Mouse (Mus musculus): ENCODE measurements around the gene Dclk2. TPM values are rescaled to one million over a fixed set of nuclear protein-coding genes. Genes with fewer than 3 reads are reported as not detected.

Gene Dclk2
- polyA plus RNA-seq, 1 experiment from 2014 or later, result 4.0 TPM

DNA sequence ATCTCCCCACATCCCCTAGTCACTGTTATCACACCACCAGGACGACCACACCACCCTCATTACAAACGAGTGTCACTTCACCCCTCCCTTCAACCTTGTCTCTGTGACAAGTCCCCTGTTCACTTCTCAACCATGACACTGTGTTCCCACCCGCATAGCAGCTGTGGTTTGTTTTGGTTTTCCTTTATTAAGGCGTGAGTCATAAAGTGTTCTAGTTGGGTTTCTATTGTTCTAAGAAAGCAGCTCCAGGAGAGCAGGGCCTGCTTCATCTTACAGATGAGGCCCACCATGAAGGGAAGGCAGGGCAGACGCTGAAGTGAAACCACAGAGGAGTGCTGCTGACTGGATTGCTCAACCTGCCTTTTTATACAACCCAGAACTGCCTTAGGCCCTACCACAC lies 83.3 kb downstream of the Dclk2 start:
- Histone ChIP-seq H3K9ac (replicated peaks; ENCODE audit: low read length) (no peak overlapping the region), H3K4me2 (replicated peaks; ENCODE audit: low read depth, low read length) (no peak overlapping the region), H3K36me3 (ENCODE audit: insufficient read depth, low read length) (no peaks in the 10 kb centered on the region), H3K4me3 (ENCODE audit: low read length) (no peak overlapping the region), H3K27me3 (ENCODE audit: insufficient read depth, low read length) (no peaks in the 10 kb centered on the region), H3K4me1 (ENCODE audit: insufficient read depth, low read length) (no peaks in the 10 kb centered on the region), H3K27ac (ENCODE audit: low read length) (no peak overlapping the region), H3K9me3 (ENCODE audit: low read length) (0 out of 2 replicates have a peak, but pooled peaks cover 2% of the 10 kb centered on the region)
- no peak for ATAC-seq (ENCODE audit: low FRiP score, low TSS enrichment)
- WGBS, result 31% methylated on average over 5 of the region's 5 CpGs

DNA sequence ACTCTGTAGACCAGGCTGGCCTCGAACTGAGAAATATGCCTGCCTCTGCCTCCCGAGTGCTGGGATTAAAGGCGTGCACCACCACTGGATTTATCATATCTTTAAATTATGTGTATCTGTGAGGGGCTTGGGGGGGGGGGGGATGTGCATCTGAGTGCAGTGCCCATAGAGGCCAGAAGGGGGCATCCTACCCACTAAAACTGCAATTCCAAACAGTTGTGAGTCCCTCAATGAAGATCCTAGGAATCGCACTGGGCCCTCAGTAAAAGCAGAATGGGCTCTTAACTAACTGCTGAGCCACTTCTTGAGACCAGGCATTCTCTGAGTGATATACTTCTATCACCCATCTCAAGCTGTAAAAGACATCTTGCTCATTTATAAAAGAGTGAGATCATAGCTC lies 85.5 kb downstream of the Dclk2 start:
- 93% methylated on average over 4 of the region's 4 CpGs for WGBS
- H3K4me2 ChIP-seq (replicated peaks; ENCODE audit: low read depth, low read length), result no peak overlapping the region
- no peaks in the 10 kb centered on the region for H3K27me3 ChIP-seq (ENCODE audit: insufficient read depth, low read length)
- no peak overlapping the region for H3K27ac ChIP-seq (ENCODE audit: low read length)
- H3K9ac ChIP-seq (replicated peaks; ENCODE audit: low read length), result no peak overlapping the region
- H3K9me3 ChIP-seq (ENCODE audit: low read length), result no peaks in the 10 kb centered on the region
- H3K36me3 ChIP-seq (ENCODE audit: insufficient read depth, low read length), result no peaks in the 10 kb centered on the region
- ATAC-seq (ENCODE audit: low FRiP score, low TSS enrichment), result no peak
- no peaks in the 10 kb centered on the region for H3K4me1 ChIP-seq (ENCODE audit: insufficient read depth, low read length)
- no peak overlapping the region for H3K4me3 ChIP-seq (ENCODE audit: low read length)

DNA sequence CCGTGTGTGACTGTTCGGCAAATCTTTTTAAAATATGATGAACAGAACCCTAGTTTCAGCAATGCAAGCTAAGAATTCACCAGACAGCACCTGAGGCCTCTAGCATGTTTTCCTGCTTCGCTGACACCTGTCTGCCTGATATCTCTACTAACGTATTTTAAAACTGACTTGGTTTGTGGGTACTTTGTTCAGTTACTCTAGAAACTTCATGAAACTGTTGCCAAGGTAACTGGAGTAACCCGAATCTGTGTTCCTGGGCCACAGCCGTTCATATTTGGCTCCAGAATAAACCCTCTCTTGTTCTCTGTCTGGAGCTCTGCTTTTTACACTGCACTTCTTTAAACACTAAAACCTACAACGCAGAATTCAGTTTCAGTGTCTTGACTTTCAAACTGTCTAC lies 86.3 kb downstream of the Dclk2 start:
- ATAC-seq (ENCODE audit: low FRiP score, low TSS enrichment), result no peak
- Histone ChIP-seq H3K4me3 (ENCODE audit: low read length) (no peak overlapping the region), H3K27ac (ENCODE audit: low read length) (no peak overlapping the region), H3K9me3 (ENCODE audit: low read length) (no peaks in the 10 kb centered on the region), H3K4me1 (ENCODE audit: insufficient read depth, low read length) (no peaks in the 10 kb centered on the region), H3K27me3 (ENCODE audit: insufficient read depth, low read length) (no peaks in the 10 kb centered on the region), H3K9ac (replicated peaks; ENCODE audit: low read length) (no peak overlapping the region), H3K36me3 (ENCODE audit: insufficient read depth, low read length) (no peaks in the 10 kb centered on the region), H3K4me2 (replicated peaks; ENCODE audit: low read depth, low read length) (no peak overlapping the region)
- WGBS, result 84% methylated on average over 7 of the region's 7 CpGs

DNA sequence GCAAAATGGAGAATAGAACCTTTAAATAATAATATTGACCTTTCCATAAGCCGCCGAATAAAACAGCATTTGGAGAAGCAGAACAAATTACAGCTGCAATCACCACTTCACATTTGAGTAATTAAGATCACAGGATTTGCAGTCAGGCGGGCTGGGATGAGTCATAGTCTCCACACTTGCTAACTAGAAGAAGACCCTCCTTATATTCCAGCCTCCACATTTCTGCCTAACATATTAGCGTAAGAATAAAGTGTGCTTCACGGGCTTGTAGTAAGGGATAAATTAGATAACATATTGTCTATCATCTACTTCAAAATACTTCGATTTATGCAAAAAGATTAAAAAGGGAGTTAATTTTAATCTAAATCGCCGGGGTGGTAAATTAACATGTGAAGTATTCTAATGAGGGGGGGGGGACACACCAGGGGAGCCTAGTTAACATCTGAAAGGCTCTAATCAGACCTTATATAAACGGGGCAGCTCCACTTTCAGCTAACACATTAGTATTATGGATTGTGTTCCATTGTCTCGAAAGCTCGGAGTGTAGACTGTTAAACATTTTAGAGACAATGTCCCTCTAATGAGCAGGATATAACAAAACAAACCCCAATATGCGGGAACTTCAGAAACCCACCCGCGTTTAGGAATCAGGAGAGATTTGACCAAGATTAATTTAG lies 87.9 kb downstream of the Dclk2 start:
- Histone ChIP-seq H3K36me3 (ENCODE audit: insufficient read depth, low read length) (no peaks in the 10 kb centered on the region), H3K4me2 (replicated peaks; ENCODE audit: low read depth, low read length) (no peak overlapping the region), H3K9ac (replicated peaks; ENCODE audit: low read length) (no peak overlapping the region), H3K9me3 (ENCODE audit: low read length) (no peaks in the 10 kb centered on the region), H3K4me3 (ENCODE audit: low read length) (no peak overlapping the region), H3K27ac (ENCODE audit: low read length) (no peak overlapping the region), H3K4me1 (ENCODE audit: insufficient read depth, low read length) (no peaks in the 10 kb centered on the region), H3K27me3 (ENCODE audit: insufficient read depth, low read length) (no peaks in the 10 kb centered on the region)
- no peak for ATAC-seq (ENCODE audit: low FRiP score, low TSS enrichment)
- WGBS, result 31% methylated on average over 14 of the region's 14 CpGs

DNA sequence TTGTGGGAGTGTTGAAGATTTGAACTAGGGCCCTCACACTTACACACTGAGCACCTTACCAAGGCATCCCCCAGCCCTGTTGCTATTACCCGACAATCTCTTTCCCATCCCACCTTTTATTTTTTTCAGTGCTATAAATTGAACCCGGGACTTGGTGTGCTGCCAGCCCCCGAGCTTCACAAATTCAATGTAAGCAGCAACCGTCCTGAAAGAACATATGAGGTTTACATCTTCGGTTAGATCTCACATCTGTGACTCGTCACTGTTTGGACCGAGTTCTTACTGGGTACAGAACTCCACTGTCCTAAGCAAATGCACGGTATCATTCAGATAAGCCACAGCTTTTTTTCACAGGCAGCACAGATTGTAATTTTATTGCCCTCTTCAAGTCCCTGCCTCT lies 88.5 kb downstream of the Dclk2 start:
- Histone ChIP-seq H3K9me3 (ENCODE audit: low read length) (no peaks in the 10 kb centered on the region), H3K4me1 (ENCODE audit: insufficient read depth, low read length) (no peaks in the 10 kb centered on the region), H3K27ac (ENCODE audit: low read length) (no peak overlapping the region), H3K27me3 (ENCODE audit: insufficient read depth, low read length) (no peaks in the 10 kb centered on the region), H3K4me2 (replicated peaks; ENCODE audit: low read depth, low read length) (no peak overlapping the region), H3K9ac (replicated peaks; ENCODE audit: low read length) (no peak overlapping the region), H3K36me3 (ENCODE audit: insufficient read depth, low read length) (no peaks in the 10 kb centered on the region), H3K4me3 (ENCODE audit: low read length) (no peak overlapping the region)
- 52% methylated on average over 8 of the region's 8 CpGs for WGBS
- no peak for ATAC-seq (ENCODE audit: low FRiP score, low TSS enrichment)

DNA sequence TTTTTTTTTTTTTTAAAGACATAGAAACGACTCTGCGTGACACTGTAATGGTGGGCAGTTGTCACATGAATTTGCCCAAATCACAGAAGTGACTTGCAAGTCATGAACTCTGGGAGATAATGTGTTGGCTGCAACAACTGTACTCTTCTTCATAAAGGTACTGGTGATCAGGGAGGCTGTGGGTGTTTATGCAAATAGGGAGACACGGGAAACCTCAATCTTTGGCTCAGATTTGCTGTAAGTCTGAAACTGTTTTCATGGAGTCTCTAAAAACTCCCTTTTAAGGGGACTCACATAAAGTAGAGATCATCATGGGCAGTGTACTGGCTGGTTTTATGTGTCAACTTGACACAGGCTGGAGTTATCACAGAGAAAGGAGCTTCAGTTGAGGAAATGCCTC lies 93.1 kb downstream of the Dclk2 start:
- H3K4me1 ChIP-seq (ENCODE audit: insufficient read depth, low read length), result no peaks in the 10 kb centered on the region
- no peak overlapping the region for H3K4me2 ChIP-seq (replicated peaks; ENCODE audit: low read depth, low read length)
- ATAC-seq (ENCODE audit: low FRiP score, low TSS enrichment), result no peak
- no peak overlapping the region for H3K27ac ChIP-seq (ENCODE audit: low read length)
- no peak overlapping the region for H3K9ac ChIP-seq (replicated peaks; ENCODE audit: low read length)
- H3K27me3 ChIP-seq (ENCODE audit: insufficient read depth, low read length), result no peaks in the 10 kb centered on the region
- 84% methylated on average over 3 of the region's 3 CpGs for WGBS
- no peaks in the 10 kb centered on the region for H3K36me3 ChIP-seq (ENCODE audit: insufficient read depth, low read length)
- H3K9me3 ChIP-seq (ENCODE audit: low read length), result no peaks in the 10 kb centered on the region
- H3K4me3 ChIP-seq (ENCODE audit: low read length), result no peak overlapping the region

DNA sequence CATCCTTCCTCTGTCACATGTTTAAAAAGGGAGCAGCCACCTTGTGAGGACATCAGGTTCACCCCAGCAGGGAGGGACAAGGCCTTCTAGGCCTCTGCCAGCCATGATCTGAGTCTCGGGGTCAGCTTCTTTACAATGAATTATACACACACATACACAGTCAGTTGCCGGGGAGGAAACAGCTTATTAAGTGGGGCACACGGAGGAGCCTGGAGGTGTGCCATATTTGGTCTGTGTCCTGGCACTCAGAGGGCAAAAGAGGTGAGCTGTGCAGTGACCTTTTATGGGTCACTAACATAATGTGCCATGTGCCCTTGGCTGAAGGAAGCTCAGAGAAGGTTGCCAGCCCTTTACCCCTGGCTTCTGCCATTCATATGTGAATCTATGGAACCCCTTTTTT lies 99.3 kb downstream of the Dclk2 start:
- no peaks in the 10 kb centered on the region for H3K36me3 ChIP-seq (ENCODE audit: insufficient read depth, low read length)

DNA sequence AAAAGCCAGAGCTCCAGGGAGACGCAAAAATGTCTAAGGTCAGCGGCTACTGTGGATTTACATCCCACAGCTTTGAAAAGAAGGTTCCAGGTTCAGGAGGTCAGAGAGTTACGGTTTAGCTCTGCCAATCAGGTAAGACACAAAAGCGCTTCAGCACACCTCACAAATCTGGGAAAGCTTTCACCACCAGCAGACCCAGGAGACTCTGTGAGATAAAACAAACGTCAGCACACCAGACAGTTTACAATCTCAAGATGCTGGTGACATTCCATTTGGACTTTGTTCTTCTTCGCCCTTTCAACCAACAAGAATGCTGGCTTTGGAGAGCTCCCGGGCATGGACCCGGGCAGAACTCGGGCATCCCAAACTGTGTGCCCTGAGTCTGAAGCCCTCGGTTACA lies 100.3 kb downstream of the Dclk2 start:
- ATAC-seq (ENCODE audit: low FRiP score, low TSS enrichment), result no peak
- WGBS, result 29% methylated on average over 10 of the region's 10 CpGs
- Histone ChIP-seq H3K4me1 (ENCODE audit: insufficient read depth, low read length) (peaks cover 21% of the 10 kb centered on the region), H3K9ac (replicated peaks; ENCODE audit: low read length) (no peak overlapping the region), H3K4me2 (replicated peaks; ENCODE audit: low read depth, low read length) (no peak overlapping the region), H3K27ac (ENCODE audit: low read length) (no peak overlapping the region), H3K4me3 (ENCODE audit: low read length) (no peak overlapping the region), H3K36me3 (ENCODE audit: insufficient read depth, low read length) (no peaks in the 10 kb centered on the region), H3K9me3 (ENCODE audit: low read length) (no peaks in the 10 kb centered on the region), H3K27me3 (ENCODE audit: insufficient read depth, low read length) (no peaks in the 10 kb centered on the region)

More for the DNA sequence above, 99.3 kb downstream of the Dclk2 start:
- H3K4me2 ChIP-seq (replicated peaks; ENCODE audit: low read depth, low read length), result no peak overlapping the region
- no peak overlapping the region for H3K4me3 ChIP-seq (ENCODE audit: low read length)
- peaks cover 21% of the 10 kb centered on the region for H3K4me1 ChIP-seq (ENCODE audit: insufficient read depth, low read length)
- H3K9ac ChIP-seq (replicated peaks; ENCODE audit: low read length), result no peak overlapping the region
- H3K27ac ChIP-seq (ENCODE audit: low read length), result no peak overlapping the region
- 27% methylated on average over 3 of the region's 3 CpGs for WGBS
- H3K9me3 ChIP-seq (ENCODE audit: low read length), result no peaks in the 10 kb centered on the region
- no peaks in the 10 kb centered on the region for H3K27me3 ChIP-seq (ENCODE audit: insufficient read depth, low read length)
- ATAC-seq (ENCODE audit: low FRiP score, low TSS enrichment), result no peak

DNA sequence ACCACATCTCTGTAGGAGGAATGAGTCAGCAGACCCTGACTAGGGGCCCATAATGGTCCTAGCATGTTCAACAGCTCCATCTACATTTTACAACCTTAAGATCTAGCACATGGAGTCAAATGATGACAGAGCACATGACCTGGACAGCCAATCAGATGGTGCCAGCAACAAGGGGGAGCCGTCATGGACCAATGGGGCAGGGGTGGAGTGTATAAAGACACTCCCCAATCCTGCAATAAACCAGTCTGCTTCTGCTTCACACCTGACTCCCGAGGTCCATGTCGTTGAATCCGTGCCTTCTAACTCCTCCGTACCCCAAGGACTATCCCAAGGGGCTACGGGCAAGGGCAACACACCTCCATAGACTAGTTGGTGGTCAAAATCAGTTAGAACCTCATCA lies 101.3 kb downstream of the Dclk2 start:
- Histone ChIP-seq H3K4me1 (ENCODE audit: insufficient read depth, low read length) (peaks cover 21% of the 10 kb centered on the region), H3K9me3 (ENCODE audit: low read length) (no peaks in the 10 kb centered on the region), H3K4me2 (replicated peaks; ENCODE audit: low read depth, low read length) (no peak overlapping the region), H3K27ac (ENCODE audit: low read length) (no peak overlapping the region), H3K9ac (replicated peaks; ENCODE audit: low read length) (no peak overlapping the region), H3K27me3 (ENCODE audit: insufficient read depth, low read length) (no peaks in the 10 kb centered on the region), H3K36me3 (ENCODE audit: insufficient read depth, low read length) (no peaks in the 10 kb centered on the region), H3K4me3 (ENCODE audit: low read length) (no peak overlapping the region)
- ATAC-seq (ENCODE audit: low FRiP score, low TSS enrichment), result no peak
- WGBS, result 88% methylated on average over 6 of the region's 6 CpGs

DNA sequence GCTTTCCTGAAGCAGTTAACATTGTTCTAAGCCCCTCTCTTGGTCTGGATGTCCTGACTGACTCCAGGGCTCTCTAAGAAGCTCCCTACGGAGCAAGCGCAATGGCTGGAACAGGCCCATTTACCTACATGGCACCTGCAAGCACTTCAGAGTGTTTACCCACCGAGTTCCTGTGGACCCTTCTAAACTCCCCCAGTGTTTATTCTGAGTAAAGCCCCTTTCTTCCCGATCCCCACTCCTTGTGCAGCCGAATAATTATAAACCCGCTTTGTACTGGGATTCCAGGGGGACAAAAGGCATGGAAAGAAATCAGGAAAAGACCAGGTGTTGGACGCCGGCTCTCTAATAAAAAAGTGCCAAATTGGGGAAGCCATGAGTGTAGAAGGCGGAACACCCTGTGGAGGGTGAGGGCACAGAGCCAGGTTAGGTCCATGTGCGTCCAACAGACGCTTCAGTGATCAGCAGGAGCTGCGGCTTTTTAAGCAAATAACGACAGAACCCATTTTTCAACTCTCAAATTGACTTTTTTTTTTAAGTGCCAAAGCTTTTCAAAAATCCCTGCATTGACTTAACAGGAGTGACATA lies 102.6 kb downstream of the Dclk2 start:
- no peak overlapping the region for H3K4me2 ChIP-seq (replicated peaks; ENCODE audit: low read depth, low read length)
- 72% methylated on average over 13 of the region's 13 CpGs for WGBS
- ATAC-seq (ENCODE audit: low FRiP score, low TSS enrichment), result no peak
- H3K4me3 ChIP-seq (ENCODE audit: low read length), result no peak overlapping the region
- no peaks in the 10 kb centered on the region for H3K36me3 ChIP-seq (ENCODE audit: insufficient read depth, low read length)
- no peak overlapping the region for H3K9ac ChIP-seq (replicated peaks; ENCODE audit: low read length)
- H3K9me3 ChIP-seq (ENCODE audit: low read length), result no peaks in the 10 kb centered on the region
- H3K27me3 ChIP-seq (ENCODE audit: insufficient read depth, low read length), result no peaks in the 10 kb centered on the region
- H3K27ac ChIP-seq (ENCODE audit: low read length), result no peak overlapping the region
- H3K4me1 ChIP-seq (ENCODE audit: insufficient read depth, low read length), result peaks cover 21% of the 10 kb centered on the region

Data from kidney, embryonic 16.5 days (tissue).